Mouse (Mus musculus) embryonic stem cell, embryonic (primary cell): ENCODE measurements at regions not wholly inside any gene's neighbourhood (a gene's known extent, or its start where the extent isn't known, plus 50 kb on each side); places are given as distances from the start of the nearest gene placed in this dataset.

Source experiments
- CTCF ChIA-PET, 4 experiments: fragments of 300-600 bp in 2 of 4; fragments of 350-600 bp in 2 of 4; sonication (Branson Sonifier 250); formaldehyde crosslinking; loops; one replicate each; lab custom pipeline; 2022; ENCODE audit warnings: inconsistent platforms in 2 of 4; lab: Charles Lee
- POLR2A ChIA-PET, 4 experiments: fragments of 300-600 bp in 2 of 4; fragments of 350-600 bp in 2 of 4; sonication (Branson Sonifier 250); formaldehyde crosslinking; loops; one replicate each; lab custom pipeline; 2022; ENCODE audit warnings: antibody characterized with exemption in 4 of 4, inconsistent platforms in 1 of 4; lab: Charles Lee

- CTCF ChIA-PET = interaction anchor here in 1 of 4 experiments (0.9 kb wide), 1 partner anchor 131 kb away, joined by 3 read pairs; no protein-coding TSS in a partner anchor
Measured at GRCm38 (mm10) chrX:23556271-23556670, 136.6 kb upstream of the Wdr44 start.

GRCm38 (mm10) chrX:23565581-23565980 lies 127.3 kb upstream of the Wdr44 start:
- ChIA-PET POLR2A (no interaction called here), CTCF (no interaction called here)

More at GRCm38 (mm10) chrX:23556271-23556670, 136.6 kb upstream of the Wdr44 start:
- POLR2A ChIA-PET = no interaction called here
